Mouse (Mus musculus) neural tube, embryonic 13.5 days (tissue): ENCODE results near the gene A4galt. TPM values are rescaled to one million over a fixed set of nuclear protein-coding genes. Genes with fewer than 3 reads are reported as not detected.

Experiments used
- ATAC-seq: fragments of 200-750 bp; cut with Nextera tagmentation; 2 replicates; pipeline ENCODE4 v1.8.0; 2017; ENCODE audit warnings: low read depth, mild to moderate bottlenecking, moderate TSS enrichment, moderate library complexity
- H3K27ac ChIP-seq: fragments of 300-500 bp; sonication (generic); replicated peaks from 2 replicates; pipeline ENCODE4 v1.5.1; 2015; ENCODE audit warnings: moderate library complexity, mild to moderate bottlenecking, inconsistent platforms
- H3K27me3 ChIP-seq: fragments of 300-500 bp; sonication (generic); 2 replicates; pipeline ENCODE4 v1.6.1; 2015; ENCODE audit warnings: mild to moderate bottlenecking, inconsistent platforms
- H3K36me3 ChIP-seq: fragments of 300-500 bp; sonication (generic); 2 replicates; pipeline ENCODE4 v1.6.1; 2015; ENCODE audit warnings: mild to moderate bottlenecking, inconsistent platforms
- H3K4me1 ChIP-seq: fragments of 300-500 bp; sonication (generic); replicated peaks from 2 replicates; pipeline ENCODE4 v1.6.1; 2015; ENCODE audit warnings: inconsistent platforms
- H3K4me2 ChIP-seq: fragments of 300-500 bp; sonication (generic); 2 replicates; pipeline ENCODE4 v1.6.1; 2015; ENCODE audit warnings: inconsistent platforms, mild to moderate bottlenecking, moderate library complexity
- H3K4me3 ChIP-seq: fragments of 300-500 bp; sonication (generic); 2 replicates; pipeline ENCODE4 v1.5.1; 2015; ENCODE audit warnings: mild to moderate bottlenecking, inconsistent platforms
- H3K9ac ChIP-seq: fragments of 300-500 bp; sonication (generic); 2 replicates; pipeline ENCODE4 v1.6.1; 2015; ENCODE audit warnings: moderate library complexity, mild to moderate bottlenecking, inconsistent platforms
- H3K9me3 ChIP-seq: fragments of 300-500 bp; sonication (generic); 2 replicates; pipeline ENCODE4 v1.6.1; 2016; ENCODE audit warnings: inconsistent platforms
- WGBS: fragments of 180-500 bp; shearing (Covaris S2); methylation state at CpG from one replicate; pipeline ENCODE4 v1.1.7; 2015; 5-methylcytosine and 5-hydroxymethylcytosine counted together
- polyA plus RNA-seq: library from polyadenylated mRNA; unstranded; fragments of >200 nt; fragmentation: Nextera tagmentation; extraction: Ambion mirVana; gene quantifications from 2 replicates; pipeline ENCODE4 v1.2.1, GENCODE M21; 2015

The A4galt gene
- polyA plus RNA-seq, 1 experiment from 2014 or later = 3.5 TPM

DNA sequence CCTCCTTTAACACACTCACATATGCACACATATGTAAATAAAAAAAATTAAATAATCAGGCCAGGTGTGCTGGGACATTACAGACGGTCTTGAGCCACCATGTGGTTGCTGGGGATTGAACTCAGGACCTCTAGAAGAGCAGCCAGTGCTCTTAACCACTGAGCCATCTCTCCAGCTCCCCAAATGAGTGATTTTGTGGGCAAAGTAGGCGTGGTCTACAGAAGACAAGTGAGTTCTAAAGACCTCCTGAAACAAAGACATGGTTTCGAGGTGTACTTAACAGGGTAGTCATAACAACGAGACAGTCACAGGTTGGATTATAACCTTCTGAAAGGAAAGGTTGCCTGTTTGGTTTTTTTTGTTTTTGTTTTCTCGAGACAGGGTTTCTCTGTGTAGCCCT is 11.8 kb upstream of the A4galt start:
- no peaks in the 10 kb centered on the region for H3K36me3 ChIP-seq
- H3K27ac ChIP-seq = no peak overlapping the region
- no peak overlapping the region for H3K9ac ChIP-seq
- H3K27me3 ChIP-seq = 0 out of 2 replicates have a peak, but pooled peaks cover 2% of the 10 kb centered on the region
- 85% methylated on average over 5 of the region's 5 CpGs for WGBS
- no peak overlapping the region for H3K4me2 ChIP-seq
- no peak overlapping the region for H3K4me3 ChIP-seq
- H3K9me3 ChIP-seq = no peaks in the 10 kb centered on the region
- no peaks in the 10 kb centered on the region for H3K4me1 ChIP-seq
- no peak for ATAC-seq

DNA sequence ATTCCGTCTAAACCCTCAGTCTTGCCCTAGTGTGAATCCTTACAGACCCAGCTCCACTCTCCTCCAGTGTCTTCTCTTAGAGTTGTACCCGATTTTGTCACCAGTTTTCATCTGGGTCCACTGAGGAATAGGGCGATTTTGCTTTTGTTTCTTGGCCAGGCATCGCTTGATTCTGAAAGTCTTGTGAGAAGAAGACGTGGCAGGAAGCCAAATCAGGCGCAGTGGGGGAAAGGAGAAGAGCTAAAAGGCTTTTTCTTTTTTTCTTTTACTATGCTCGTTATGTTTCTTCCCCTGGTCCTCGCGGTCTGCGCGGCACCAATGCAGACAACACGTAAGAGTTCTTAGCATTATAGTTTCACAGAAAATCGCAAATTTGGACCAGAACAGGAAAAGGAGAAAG is 6.3 kb upstream of the A4galt start:
- Histone ChIP-seq H3K9me3 (no peaks in the 10 kb centered on the region), H3K36me3 (no peaks in the 10 kb centered on the region), H3K27me3 (peaks cover 10% of the 10 kb centered on the region), H3K9ac (no peak overlapping the region), H3K4me2 (no peak overlapping the region), H3K27ac (no peak overlapping the region), H3K4me3 (no peak overlapping the region), H3K4me1 (no peaks in the 10 kb centered on the region)
- 67% methylated on average over 13 of the region's 13 CpGs for WGBS
- no peak for ATAC-seq

DNA sequence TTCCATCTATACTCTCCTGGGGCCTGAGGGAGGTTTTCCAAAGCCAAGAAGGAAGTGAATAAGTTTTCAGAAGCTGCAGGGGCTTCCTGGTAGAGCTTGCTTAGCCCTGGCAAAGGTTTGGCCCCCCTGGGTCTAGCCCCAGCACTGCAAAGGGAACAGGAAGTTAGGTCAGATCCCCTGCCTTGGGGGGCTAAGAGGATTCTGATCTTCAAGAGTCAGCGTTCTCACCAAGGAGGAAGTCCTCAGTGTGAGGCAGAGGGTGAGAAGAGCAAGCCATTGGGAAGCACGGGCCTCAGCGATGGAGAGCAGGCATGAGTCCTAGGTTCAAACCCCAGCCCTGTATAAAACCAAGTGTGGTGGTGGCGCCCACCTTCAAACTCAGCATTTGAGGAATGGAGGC is 4.9 kb upstream of the A4galt start:
- Histone ChIP-seq H3K36me3 (no peaks in the 10 kb centered on the region), H3K9me3 (no peaks in the 10 kb centered on the region), H3K4me3 (no peak overlapping the region), H3K27ac (no peak overlapping the region), H3K27me3 (peaks cover 24% of the 10 kb centered on the region), H3K4me1 (peaks cover 3% of the 10 kb centered on the region), H3K4me2 (no peak overlapping the region), H3K9ac (no peak overlapping the region)
- WGBS = 79% methylated on average over 4 of the region's 4 CpGs
- no peak for ATAC-seq

DNA sequence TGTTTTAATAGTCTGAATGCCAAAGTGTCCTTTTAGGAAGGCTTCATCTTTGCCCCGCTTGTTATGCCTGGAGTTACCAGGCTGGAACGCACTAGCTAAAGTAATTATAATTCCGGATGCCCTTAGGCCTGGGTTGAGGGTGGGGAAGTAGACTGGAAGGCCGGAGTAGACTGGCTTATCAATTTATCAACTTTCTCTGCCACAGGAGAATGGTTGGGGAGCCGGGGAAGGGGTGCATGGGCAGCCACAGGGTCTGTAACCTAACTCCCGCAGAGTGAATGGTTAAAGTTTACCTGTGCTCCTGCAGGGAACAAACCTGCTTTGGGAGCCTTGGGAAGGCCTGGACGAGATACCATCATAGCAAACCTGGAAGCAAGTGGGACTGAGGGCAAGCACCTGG is 4.4 kb upstream of the A4galt start:
- peaks cover 27% of the 10 kb centered on the region for H3K27me3 ChIP-seq
- ATAC-seq = no peak
- no peak overlapping the region for H3K4me3 ChIP-seq
- H3K4me2 ChIP-seq = no peak overlapping the region
- no peak overlapping the region for H3K27ac ChIP-seq
- no peaks in the 10 kb centered on the region for H3K9me3 ChIP-seq
- whole genome bisulfite sequencing = 88% methylated on average over 7 of the region's 7 CpGs
- no peaks in the 10 kb centered on the region for H3K36me3 ChIP-seq
- no peak overlapping the region for H3K9ac ChIP-seq
- peaks cover 9% of the 10 kb centered on the region for H3K4me1 ChIP-seq

DNA sequence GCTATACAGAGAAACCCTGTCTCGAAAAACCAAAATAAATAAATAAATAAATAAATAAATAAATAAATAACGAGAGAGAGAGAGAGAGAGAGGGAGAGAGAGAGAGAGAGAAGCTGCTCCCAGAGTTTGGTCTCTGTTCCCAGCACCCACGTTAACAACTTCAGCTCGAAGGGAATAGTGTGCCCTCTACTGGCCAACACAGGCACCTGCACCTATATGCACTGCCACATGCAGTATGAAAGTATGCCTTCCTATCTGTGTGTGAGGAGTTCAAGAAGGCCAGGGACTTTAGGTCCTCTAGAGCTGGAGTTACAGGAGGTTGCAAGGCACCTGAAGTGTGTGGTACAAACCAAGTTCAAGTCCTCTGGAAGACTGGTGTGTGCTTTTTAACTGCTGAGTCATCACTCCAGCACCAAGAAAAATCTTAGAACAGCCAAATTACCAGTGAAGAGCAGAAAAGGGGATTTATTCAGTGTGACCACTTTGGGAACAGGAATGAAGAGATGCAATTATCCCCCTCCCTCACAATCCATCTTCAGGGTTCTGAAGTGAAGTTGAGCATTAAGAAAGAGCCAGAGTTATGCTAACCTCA is 3.7 kb upstream of the A4galt start:
- no peaks in the 10 kb centered on the region for H3K36me3 ChIP-seq
- no peaks in the 10 kb centered on the region for H3K9me3 ChIP-seq
- no peak overlapping the region for H3K27ac ChIP-seq
- 95% methylated on average over 4 of the region's 4 CpGs for WGBS
- H3K4me2 ChIP-seq = no peak overlapping the region
- H3K4me1 ChIP-seq = peaks cover 13% of the 10 kb centered on the region
- H3K4me3 ChIP-seq = no peak overlapping the region
- no peak overlapping the region for H3K9ac ChIP-seq
- H3K27me3 ChIP-seq = peaks cover 34% of the 10 kb centered on the region
- ATAC-seq = no peak

DNA sequence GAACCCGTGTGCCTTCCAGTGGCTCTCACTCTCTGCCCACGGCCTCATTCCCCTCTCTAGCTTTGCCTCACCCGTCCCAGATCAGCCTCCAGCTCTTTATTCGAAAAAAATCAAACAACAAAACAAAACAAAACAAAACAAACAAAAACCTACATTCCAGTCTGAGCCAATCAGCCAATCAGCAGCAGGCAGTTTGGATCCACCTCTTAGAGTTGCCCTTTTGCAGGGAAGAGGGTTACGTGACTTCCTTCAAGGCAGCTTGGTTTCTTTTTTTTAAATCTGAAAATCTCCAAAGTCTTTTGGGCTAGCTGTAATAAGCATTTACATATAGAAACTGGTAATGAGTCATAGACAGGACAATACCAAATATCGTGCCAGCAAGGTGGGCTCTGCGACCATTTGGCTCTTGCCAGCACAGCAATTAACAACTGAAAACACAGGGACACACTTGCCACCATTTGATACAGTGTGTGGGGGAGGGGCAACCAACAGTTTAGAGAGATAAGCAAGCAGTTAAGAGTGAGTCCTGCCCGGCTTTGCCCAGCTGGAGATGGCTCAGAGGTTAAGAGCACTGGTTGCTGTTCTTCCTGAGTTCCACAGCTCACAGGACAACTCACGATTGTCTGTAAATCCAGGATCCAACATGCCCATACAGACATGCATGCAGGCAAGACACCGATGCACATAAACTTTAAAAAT is 2.9 kb upstream of the A4galt start:
- ATAC-seq = no peak
- peaks cover 13% of the 10 kb centered on the region for H3K4me1 ChIP-seq
- peaks cover 41% of the 10 kb centered on the region for H3K27me3 ChIP-seq
- WGBS = 76% methylated on average over 10 of the region's 10 CpGs
- H3K4me2 ChIP-seq = no peak overlapping the region
- no peak overlapping the region for H3K9ac ChIP-seq
- no peak overlapping the region for H3K27ac ChIP-seq
- H3K9me3 ChIP-seq = no peaks in the 10 kb centered on the region
- H3K36me3 ChIP-seq = no peaks in the 10 kb centered on the region
- no peak overlapping the region for H3K4me3 ChIP-seq

DNA sequence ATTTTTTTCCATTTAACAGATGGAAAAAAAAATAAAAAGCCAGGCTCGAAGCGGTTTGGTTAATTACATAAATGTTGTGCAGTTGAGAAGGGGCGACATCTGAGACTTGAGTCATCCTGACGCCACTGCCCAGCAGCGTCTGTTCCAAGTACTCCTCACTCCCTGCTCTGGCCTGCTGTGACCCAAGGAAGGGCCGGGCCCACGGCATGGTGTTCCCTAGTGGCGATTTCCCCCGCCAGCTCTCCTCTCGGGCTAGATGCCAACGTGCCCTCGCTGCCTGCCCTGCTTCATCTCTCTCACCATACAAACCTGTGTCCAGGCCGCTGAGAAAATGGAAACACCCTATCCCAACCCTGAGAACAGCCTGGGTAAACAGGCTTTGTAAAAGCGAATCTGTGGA is 486 bp upstream of the A4galt start:
- no peak overlapping the region for H3K4me2 ChIP-seq

DNA sequence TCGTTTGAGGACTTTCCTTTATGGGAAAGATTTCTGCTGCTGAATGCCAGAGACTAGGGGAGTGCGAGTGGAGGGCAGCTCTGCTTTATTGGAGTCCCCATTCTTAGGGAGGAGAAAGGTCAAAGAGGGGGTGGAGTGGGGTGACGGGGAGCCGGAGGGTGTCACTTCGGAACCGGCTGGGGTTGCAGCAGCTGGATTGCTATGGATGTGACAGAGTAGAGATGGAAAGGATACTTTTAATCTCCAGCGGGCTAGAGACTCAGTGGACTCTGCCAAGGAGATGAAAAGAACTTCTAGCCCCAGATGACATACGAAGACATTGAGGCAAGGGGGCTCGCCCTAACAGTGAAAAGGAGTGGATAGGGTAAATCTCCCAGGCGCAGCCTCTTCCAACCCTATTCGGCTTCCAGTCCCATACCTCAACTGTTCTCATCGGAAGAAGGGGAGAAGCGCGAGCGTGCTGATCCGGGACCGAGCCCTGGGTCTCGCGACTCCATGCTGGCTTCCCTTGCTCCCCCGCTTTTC is 861 bp downstream of the A4galt start:
- WGBS = under 1% methylated on average over 20 of the region's 20 CpGs
- H3K4me1 ChIP-seq = peaks cover 13% of the 10 kb centered on the region
- peaks cover 53% of the 10 kb centered on the region for H3K27me3 ChIP-seq
- peak overlapping the region; percentile 78 for H3K4me2 ChIP-seq
- H3K9ac ChIP-seq = peak overlapping the region; percentile 62
- no peaks in the 10 kb centered on the region for H3K9me3 ChIP-seq
- H3K36me3 ChIP-seq = no peaks in the 10 kb centered on the region
- peak overlapping the region; percentile 45 for H3K4me3 ChIP-seq
- no peak overlapping the region for H3K27ac ChIP-seq
- ATAC-seq = no peak

More for the DNA sequence above, 486 bp upstream of the A4galt start:
- Histone ChIP-seq H3K9me3 (no peaks in the 10 kb centered on the region), H3K9ac (no peak overlapping the region), H3K36me3 (no peaks in the 10 kb centered on the region), H3K4me3 (no peak overlapping the region), H3K4me1 (peaks cover 13% of the 10 kb centered on the region), H3K27ac (no peak overlapping the region), H3K27me3 (peaks cover 53% of the 10 kb centered on the region)
- no peak for ATAC-seq
- 71% methylated on average over 14 of the region's 14 CpGs for WGBS

DNA sequence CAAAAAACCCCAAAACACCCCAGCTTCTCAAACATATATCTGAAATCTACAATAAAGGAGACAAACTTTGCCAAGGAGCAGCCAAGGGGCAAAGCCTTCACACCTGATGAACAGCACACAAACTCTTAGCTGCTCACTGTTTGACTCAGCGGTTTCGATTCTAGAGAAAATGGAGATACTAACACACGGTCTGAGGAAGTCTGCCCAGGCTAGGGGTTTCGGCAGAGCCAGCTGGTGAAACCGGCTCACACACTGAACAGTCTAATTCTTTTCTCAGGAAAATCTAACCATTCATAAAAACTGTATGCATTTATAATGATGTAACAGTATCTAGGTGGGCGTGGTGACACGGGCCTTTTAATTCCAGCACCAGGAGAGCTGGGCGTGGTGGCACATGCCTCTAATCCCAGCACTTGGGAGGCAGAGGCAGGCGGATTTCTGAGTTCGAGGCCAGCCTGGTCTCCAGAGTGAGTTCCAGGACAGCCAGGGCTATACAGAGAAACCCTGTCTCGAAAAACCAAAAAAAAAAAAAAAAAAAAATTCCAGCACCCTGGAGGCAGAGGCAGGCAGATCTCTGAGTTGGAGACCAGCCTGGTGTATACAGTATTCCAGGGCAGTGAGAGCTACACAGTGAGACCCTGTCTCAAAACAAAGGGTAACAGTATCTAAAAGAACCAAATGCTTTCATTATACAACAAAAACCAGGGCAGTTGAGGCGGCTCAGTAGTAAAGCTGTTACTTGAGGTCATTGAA is 1.9 kb downstream of the A4galt start:
- Histone ChIP-seq H3K9me3 (no peaks in the 10 kb centered on the region), H3K4me3 (no peak overlapping the region), H3K9ac (no peak overlapping the region), H3K36me3 (no peaks in the 10 kb centered on the region), H3K4me2 (no peak overlapping the region), H3K27me3 (peaks cover 53% of the 10 kb centered on the region), H3K27ac (no peak overlapping the region), H3K4me1 (peaks cover 13% of the 10 kb centered on the region)
- ATAC-seq = no peak
- 88% methylated on average over 12 of the region's 12 CpGs for WGBS

DNA sequence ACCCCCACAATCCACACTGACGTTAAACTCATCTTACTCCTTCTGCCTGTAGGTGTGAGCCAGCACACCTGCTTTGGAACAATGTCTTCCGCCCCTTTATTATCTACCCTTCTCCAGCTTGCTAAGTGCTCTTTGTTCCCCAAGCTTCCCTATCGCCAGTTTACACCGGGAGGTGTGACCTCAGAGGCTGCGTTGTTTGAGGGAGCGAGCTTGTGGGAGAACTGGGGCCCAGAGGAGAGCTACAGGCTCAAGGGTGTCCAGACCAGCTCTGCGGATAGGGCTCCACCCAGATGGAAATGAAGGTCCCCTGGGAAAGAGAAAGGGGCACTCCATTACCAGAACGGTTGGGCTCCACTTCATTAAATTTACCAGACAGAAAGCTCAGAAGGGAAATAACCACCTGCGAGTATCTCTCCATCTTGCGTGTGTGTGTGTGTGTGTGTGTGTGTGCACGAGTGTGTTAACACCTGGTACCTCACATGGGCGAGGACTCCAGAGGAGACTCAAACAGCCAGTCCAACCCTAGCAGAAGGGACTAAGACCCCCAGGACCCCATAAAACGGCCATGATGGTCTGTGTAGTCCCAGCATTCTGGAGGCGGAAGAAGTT is 3.2 kb downstream of the A4galt start:
- 57% methylated on average over 14 of the region's 14 CpGs for WGBS
- Histone ChIP-seq H3K4me2 (no peak overlapping the region), H3K4me3 (no peak overlapping the region), H3K27me3 (peaks cover 50% of the 10 kb centered on the region), H3K9ac (no peak overlapping the region), H3K9me3 (no peaks in the 10 kb centered on the region), H3K27ac (no peak overlapping the region), H3K4me1 (peaks cover 13% of the 10 kb centered on the region), H3K36me3 (no peaks in the 10 kb centered on the region)
- ATAC-seq = no peak

DNA sequence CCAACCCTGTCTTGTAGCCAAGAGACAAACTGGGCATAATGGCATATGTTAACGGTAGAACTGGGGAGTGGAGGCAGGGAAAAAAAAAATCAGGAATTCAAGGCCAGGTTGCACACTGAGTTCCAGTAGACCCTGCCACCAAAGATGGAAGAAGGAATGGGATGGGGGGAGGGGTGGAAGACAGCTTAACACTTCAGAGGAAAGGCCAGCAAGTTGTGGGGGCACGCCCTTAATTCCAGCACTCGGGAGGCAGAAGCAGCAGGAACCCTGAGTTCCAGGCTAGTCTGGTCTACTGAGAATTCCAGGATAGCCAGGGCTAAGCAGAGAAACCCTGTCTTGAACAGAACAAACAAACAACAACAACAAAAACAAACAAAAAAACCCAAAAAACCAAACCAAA is 7.2 kb downstream of the A4galt start:
- no peak overlapping the region for H3K4me2 ChIP-seq
- ATAC-seq = no peak
- peaks cover 11% of the 10 kb centered on the region for H3K27me3 ChIP-seq
- WGBS = 72% methylated on average over 3 of the region's 3 CpGs
- H3K9me3 ChIP-seq = no peaks in the 10 kb centered on the region
- H3K4me1 ChIP-seq = no peaks in the 10 kb centered on the region
- H3K4me3 ChIP-seq = no peak overlapping the region
- no peaks in the 10 kb centered on the region for H3K36me3 ChIP-seq
- no peak overlapping the region for H3K9ac ChIP-seq
- no peak overlapping the region for H3K27ac ChIP-seq
